21 mouse cellular contexts compared by ENCODE assay signal in genomic region chr4:57725569-57725968, GRCm38 (mm10). TPM values are rescaled to one million over a fixed set of nuclear protein-coding genes. Genes with fewer than 3 reads are reported as not detected.
DNase-seq lines count a peak whose midpoint lies in the region; ATAC-seq and TF ChIP-seq lines count a peak whose summit lies in the region.
"Had no signal": no experiment of that assay in that cellular context is flagged by ENCODE, and none has a peak within 500 bp of the region (broad histone marks: within the 10 kb centered on the region; RNA-seq: fewer than 3 reads in every experiment).

No protein-coding gene starts in this region.

- no peak for ATAC-seq in hindbrain, embryonic 14.5 days (ENCODE audit: low FRiP score)
- ATAC-seq in Patski = no peak
- peak; percentile 68 for ATAC-seq in inflammation-experienced regulatory T-cells, adult 6 months
- ATAC-seq: forebrain, embryonic 15.5 days had no signal

- H3K4me1 ChIP-seq in hindbrain, embryonic 10.5 days (replicated peaks) = peaks cover 10% of the 10 kb centered on the region; the same call in 1 of the 2 replicates
- no peaks in the 10 kb centered on the region for H3K4me1 ChIP-seq in hindbrain, embryonic 14.5 days (replicated peaks; ENCODE audit: control insufficient read depth, insufficient read depth, low read length)
- H3K4me1 ChIP-seq: forebrain, embryonic 15.5 days had no signal

- in situ Hi-C loops in Patski (cut with MboI; ENCODE audit: low pct_unique_long_range_greater_than_20kb) = no loop called here

- TF ChIP-seq CTCF in Patski (IDR thresholded peaks at IDR 0.05) = no peak

- H3K9ac ChIP-seq in hindbrain, embryonic 14.5 days = no peak overlapping the region
- H3K9ac ChIP-seq: embryonic facial prominence, embryonic 15.5 days; forebrain, embryonic 15.5 days; heart, embryonic 15.5 days; hindbrain, embryonic 15.5 days had no signal

- DNase-seq in hindbrain, embryonic 10.5 days (ENCODE audit: low spot score) = no peak
- no peak for DNase-seq in hindbrain, embryonic 14.5 days (ENCODE audit: low spot score)
- DNase-seq in Patski (ENCODE audit: low read depth, low spot score) = peak; percentile 27
- DNase-seq in kidney, adult 8-10 months = no peak
- DNase-seq in cerebellum, postnatal 10 days = no peak
- DNase-seq in kidney, adult 9 months = no peak
- DNase-seq: adrenal gland, postnatal 10 days; cerebellum, adult 18-20 months; cerebellum, adult 9-11 months; gastrocnemius, postnatal 10 days; heart, adult 18-20 months; heart, postnatal 14 days; kidney, adult 11 months had no signal

- POLR2A ChIA-PET in Patski (lab: Charles Lee) = no interaction called here

- H3K27me3 ChIP-seq in hindbrain, embryonic 10.5 days (ENCODE audit: insufficient read depth, poor library complexity, severe bottlenecking) = no peaks in the 10 kb centered on the region; the same call in 1 of the 2 replicates
- H3K27me3 ChIP-seq in hindbrain, embryonic 14.5 days (ENCODE audit: control insufficient read depth, insufficient read depth, low read length) = no peaks in the 10 kb centered on the region
- H3K27me3 ChIP-seq in Patski = no peaks in the 10 kb centered on the region
- H3K27me3 ChIP-seq: embryonic facial prominence, embryonic 15.5 days; forebrain, embryonic 15.5 days; heart, embryonic 15.5 days; hindbrain, embryonic 15.5 days had no signal

- no peak overlapping the region for H3K4me2 ChIP-seq in hindbrain, embryonic 14.5 days (replicated peaks)
- H3K4me2 ChIP-seq: embryonic facial prominence, embryonic 15.5 days; forebrain, embryonic 15.5 days; heart, embryonic 11.5 days; heart, embryonic 15.5 days; hindbrain, embryonic 15.5 days had no signal

- 85% methylated on average over 1 of the region's 1 CpGs for WGBS in hindbrain, embryonic 10.5 days
- WGBS in hindbrain, embryonic 14.5 days = 77% methylated on average over 1 of the region's 1 CpGs

- no peaks in the 10 kb centered on the region for H3K36me3 ChIP-seq in hindbrain, embryonic 10.5 days
- no peaks in the 10 kb centered on the region for H3K36me3 ChIP-seq in hindbrain, embryonic 14.5 days (replicated peaks; ENCODE audit: control insufficient read depth, insufficient read depth)
- H3K36me3 ChIP-seq: embryonic facial prominence, embryonic 15.5 days; forebrain, embryonic 10.5 days; forebrain, embryonic 15.5 days; heart, embryonic 15.5 days; hindbrain, embryonic 15.5 days had no signal

- no peaks in the 10 kb centered on the region for H3K9me3 ChIP-seq in hindbrain, embryonic 10.5 days
- no peaks in the 10 kb centered on the region for H3K9me3 ChIP-seq in hindbrain, embryonic 14.5 days (ENCODE audit: control insufficient read depth, low read length)
- H3K9me3 ChIP-seq: embryonic facial prominence, embryonic 15.5 days; forebrain, embryonic 10.5 days; forebrain, embryonic 15.5 days; heart, embryonic 15.5 days; hindbrain, embryonic 15.5 days had no signal

- H3K4me3 ChIP-seq in hindbrain, embryonic 10.5 days = no peak overlapping the region
- H3K4me3 ChIP-seq in hindbrain, embryonic 14.5 days (replicated peaks; ENCODE audit: low read length) = no peak overlapping the region
- H3K4me3 ChIP-seq: embryonic facial prominence, embryonic 15.5 days; erythroblast, embryonic 14.5 days; forebrain, embryonic 10.5 days; forebrain, embryonic 15.5 days; heart, embryonic 15.5 days; hindbrain, embryonic 15.5 days had no signal

- CTCF ChIA-PET in Patski (lab: Charles Lee) = no interaction called here

- H3K27ac ChIP-seq in hindbrain, embryonic 10.5 days = 0 out of 2 replicates have a peak overlapping the region, but pooled peaks have one; percentile 6
- no peak overlapping the region for H3K27ac ChIP-seq in hindbrain, embryonic 14.5 days
- H3K27ac ChIP-seq: embryonic facial prominence, embryonic 15.5 days; forebrain, embryonic 10.5 days; forebrain, embryonic 15.5 days; heart, embryonic 15.5 days; hindbrain, embryonic 15.5 days had no signal

RNA-seq across cellular contexts. Expression of gene Akap2, which starts 8.1 kb away (rescaled TPM):
- 30.2 and 31.8 TPM in 2 replicates for polyA plus RNA-seq in hindbrain, embryonic 10.5 days (2016; fragmentation: Nextera tagmentation; extraction: Ambion mirVana)
- polyA plus RNA-seq in hindbrain, embryonic 14.5 days (2014; fragmentation: Nextera tagmentation; extraction: Ambion mirVana) = 13.0 and 14.3 TPM in 2 replicates
- polyA plus RNA-seq in Patski (2021) = 99.3 TPM
- 1 to 10 TPM; 2.3 to 3.9 (median 2.9) TPM for polyA plus RNA-seq in inflammation-experienced regulatory T-cells, adult 6 months (2017; shearing (Covaris generic))
